Mouse (Mus musculus) macrophage (primary cell): Measurements from ENCODE around the gene BC035044. TPM values are rescaled to one million over a fixed set of nuclear protein-coding genes. Genes with fewer than 3 reads are reported as not detected.

Experiments
- polyA plus RNA-seq: library from polyadenylated mRNA; stranded (reverse); fragments of 250-400 nt; gene quantifications from 3 replicates; pipeline ENCODE4 v1.2.4, GENCODE M21; 2018; ENCODE audit warnings: inconsistent platforms

The BC035044 gene
- polyA plus RNA-seq, 1 experiment from 2014 or later = 4.3 TPM

Other genes starting within 250 kb of the BC035044 start
- not detected in 3 replicates for gene Clec2h, start 228.7 kb downstream of the BC035044 start, polyA plus RNA-seq
- gene Klrb1, start 168.1 kb downstream of the BC035044 start, polyA plus RNA-seq = not detected in 3 replicates
- 0.22 TPM in 1 of 3 replicates, not detected in the others for gene Klrb1c, start 101.9 kb downstream of the BC035044 start, polyA plus RNA-seq
- gene Gm44511, start 64.8 kb downstream of the BC035044 start, polyA plus RNA-seq = not detected in 3 replicates
- 0.24 TPM in 1 of 3 replicates, not detected in the others for gene Klrb1b, start 64.8 kb downstream of the BC035044 start, polyA plus RNA-seq
- 4.1 to 7.2 TPM (median 5.9 TPM) in 3 replicates for gene Clec2i, start 3.5 kb downstream of the BC035044 start, polyA plus RNA-seq
- gene Clec2g, start 43.3 kb upstream of the BC035044 start, polyA plus RNA-seq = not detected in 3 replicates
- gene Klrb1f, start 154.8 kb upstream of the BC035044 start, polyA plus RNA-seq = 0.14 TPM in 1 of 3 replicates, not detected in the others
- gene Clec2e, start 209.8 kb upstream of the BC035044 start, polyA plus RNA-seq = 0.06 TPM in 1 of 3 replicates, not detected in the others